Mouse (Mus musculus) G1E (cell line): Measurements from ENCODE around the gene Slc38a7.

Experiments used
- CTCF ChIP-seq: IDR thresholded peaks from 2 replicates; pipeline ENCODE4 v1.5.1; 2012; ENCODE audit warnings: low read depth, low read length, inconsistent platforms, mixed read lengths
- GATA1 ChIP-seq: IDR thresholded peaks from 2 replicates; pipeline ENCODE4 v1.6.1; 2012; ENCODE audit warnings: borderline replicate concordance, low read length, inconsistent platforms, mixed read lengths
- GATA2 ChIP-seq: IDR thresholded peaks from 2 replicates; pipeline ENCODE4 v1.6.1; 2012; ENCODE audit warnings: low read depth, low read length, inconsistent platforms, borderline replicate concordance
- POLR2AphosphoS5 ChIP-seq: IDR thresholded peaks from 2 replicates; pipeline ENCODE4 v1.6.1; 2012; ENCODE audit warnings: low read depth, low read length, inconsistent platforms; ENCODE audit not compliant: insufficient replicate concordance

DNA sequence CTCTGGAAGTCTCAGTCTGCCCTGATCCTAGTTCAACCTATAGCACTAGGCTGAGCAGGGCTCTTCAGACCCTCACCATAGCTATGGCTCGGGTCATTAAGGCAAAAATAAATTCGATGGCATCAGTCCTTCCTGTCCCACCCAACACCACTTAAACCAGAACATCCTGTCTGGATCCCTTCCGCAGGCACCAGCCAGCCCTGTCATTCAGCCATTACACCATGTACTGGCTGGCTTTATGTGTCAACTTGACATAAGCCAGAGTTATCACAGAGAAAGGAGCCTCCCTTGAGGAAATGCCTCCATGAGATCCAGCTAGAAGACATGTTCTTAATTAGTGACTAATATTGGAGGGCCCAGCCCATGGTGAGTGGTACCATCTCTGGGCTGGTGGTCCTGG is 30.6 kb downstream of the Slc38a7 start:
- no peak for TF ChIP-seq GATA1
- no peak for TF ChIP-seq CTCF
- TF ChIP-seq GATA2 = no peak
- TF ChIP-seq POLR2AphosphoS5 = no peak
